Mouse (Mus musculus) embryonic facial prominence, embryonic 14.5 days (tissue): ENCODE measurements around the gene Cherp. TPM values are rescaled to one million over a fixed set of nuclear protein-coding genes. Genes with fewer than 3 reads are reported as not detected.
A peak's percentile ranks its signal among the peaks of the same experiment; 100 is the strongest.

ENCODE experiments used
- ATAC-seq: fragments of 200-750 bp; cut with Nextera tagmentation; 2 replicates; pipeline ENCODE4 v1.8.0; 2017; ENCODE audit warnings: low read depth, moderate number of reproducible peaks, moderate TSS enrichment
- DNase-seq: peaks from one replicate; pipeline ENCODE4 v3.0.0-alpha.2; 2015; ENCODE audit warnings: low spot score
- H3K27ac ChIP-seq: fragments of 300-500 bp; sonication (generic); replicated peaks from 2 replicates; pipeline ENCODE4 v1.5.1; 2014; ENCODE audit warnings: low read depth, mild to moderate bottlenecking, low read length, moderate library complexity
- H3K27me3 ChIP-seq: fragments of 300-500 bp; sonication (generic); replicated peaks from 2 replicates; pipeline ENCODE4 v1.6.1; 2014; ENCODE audit warnings: low read length; ENCODE audit not compliant: control insufficient read depth, insufficient read depth
- H3K36me3 ChIP-seq: fragments of 300-500 bp; sonication (generic); 2 replicates; pipeline ENCODE4 v1.6.1; 2014; ENCODE audit warnings: low read length, mixed read lengths; ENCODE audit not compliant: control insufficient read depth, insufficient read depth
- H3K4me1 ChIP-seq: fragments of 300-500 bp; sonication (generic); 2 replicates; pipeline ENCODE4 v1.6.1; 2014; ENCODE audit warnings: antibody characterized with exemption, low read length; ENCODE audit not compliant: control insufficient read depth, insufficient read depth
- H3K4me2 ChIP-seq: fragments of 300-500 bp; sonication (generic); 2 replicates; pipeline ENCODE4 v1.6.1; 2014; ENCODE audit warnings: low read depth, mild to moderate bottlenecking, low read length, moderate library complexity, mixed read lengths
- H3K4me3 ChIP-seq: fragments of 300-500 bp; sonication (generic); 2 replicates; pipeline ENCODE4 v1.5.1; 2014; ENCODE audit warnings: low read depth, mild to moderate bottlenecking, low read length
- H3K9ac ChIP-seq: fragments of 300-500 bp; sonication (generic); 2 replicates; pipeline ENCODE4 v1.6.1; 2014; ENCODE audit warnings: low read depth, mild to moderate bottlenecking, low read length, moderate library complexity, mixed read lengths
- H3K9me3 ChIP-seq: fragments of 300-500 bp; sonication (generic); 2 replicates; pipeline ENCODE4 v1.6.1; 2016; ENCODE audit warnings: low read length; ENCODE audit not compliant: control insufficient read depth
- WGBS: fragments of 180-500 bp; shearing (Covaris S2); extraction: QIAGEN DNeasy Blood & Tissue Kit; methylation state at CpG from one replicate; pipeline ENCODE4 v1.1.7; 2014; 5-methylcytosine and 5-hydroxymethylcytosine counted together
- polyA plus RNA-seq: library from polyadenylated mRNA; unstranded; fragments of >200 nt; fragmentation: Nextera tagmentation; extraction: Ambion mirVana; gene quantifications from 2 replicates; pipeline ENCODE4 v1.2.1, GENCODE M21; 2014

Cherp gene
- polyA plus RNA-seq, 1 experiment from 2014 or later, result 57.4 TPM

DNA sequence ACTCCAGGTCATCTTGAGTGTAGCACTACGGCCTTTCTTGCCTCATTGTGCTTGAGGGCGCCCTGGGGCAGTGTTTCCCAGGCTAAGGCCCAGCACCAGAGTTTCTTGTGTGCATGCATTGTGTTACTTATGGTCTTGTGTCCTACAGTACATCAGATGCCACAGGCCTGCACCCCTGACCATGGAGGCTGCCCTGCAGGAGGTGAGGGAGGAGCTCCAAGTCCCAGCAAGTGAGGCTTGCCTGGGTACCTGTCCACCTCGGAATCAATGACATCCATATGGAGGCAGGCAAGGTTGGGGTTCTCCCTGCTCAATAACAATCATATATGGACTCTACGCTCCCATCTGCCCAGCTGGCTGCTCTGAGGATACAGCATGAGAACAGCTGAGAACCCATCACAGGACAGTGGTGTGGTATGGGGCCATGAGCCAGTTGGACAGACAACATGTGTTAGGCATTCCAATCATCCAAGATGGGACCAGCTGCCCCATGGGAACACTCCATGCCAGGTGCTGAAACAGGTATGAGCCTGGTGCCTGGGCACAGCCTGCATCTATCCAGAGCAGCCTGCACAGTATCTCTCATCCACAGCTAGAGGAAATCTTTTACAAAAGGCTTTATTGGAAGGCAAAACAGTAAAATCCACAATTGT lies 15.0 kb downstream of the Cherp start:
- Histone ChIP-seq H3K4me1 (no peaks in the 10 kb centered on the region), H3K36me3 (peaks cover 83% of the 10 kb centered on the region), H3K9ac (no peak overlapping the region), H3K4me3 (no peak overlapping the region), H3K27ac (no peak overlapping the region), H3K9me3 (no peaks in the 10 kb centered on the region), H3K27me3 (no peaks in the 10 kb centered on the region), H3K4me2 (no peak overlapping the region)
- ATAC-seq (0 out of 2 replicates have a peak, but pooled peaks have one; percentile 13), DNase-seq (no peak)
- WGBS, result 89% methylated on average over 4 of the region's 4 CpGs

DNA sequence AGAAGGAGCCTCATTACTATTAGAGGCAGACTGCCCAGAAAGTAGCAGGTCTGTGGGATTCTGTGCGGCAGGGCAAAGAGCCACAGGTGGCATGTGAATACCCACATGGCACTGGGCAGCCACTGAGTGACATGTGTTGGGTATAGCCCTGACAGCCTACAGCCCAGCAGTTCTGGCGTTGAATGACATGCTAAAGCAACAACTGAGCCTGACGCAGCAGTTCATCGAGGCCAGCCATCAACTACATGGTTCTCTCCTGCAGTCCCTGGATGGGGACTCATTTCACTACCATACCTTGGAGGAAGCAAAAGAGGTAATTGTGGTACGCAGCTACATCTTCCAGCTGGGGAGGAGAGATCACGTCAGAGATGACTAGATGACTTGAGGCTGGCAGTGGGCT lies 16.6 kb downstream of the Cherp start:
- WGBS, result 87% methylated on average over 6 of the region's 6 CpGs
- no peak overlapping the region for H3K4me3 ChIP-seq
- H3K4me1 ChIP-seq, result no peaks in the 10 kb centered on the region
- ATAC-seq (no peak), DNase-seq (no peak)
- H3K36me3 ChIP-seq, result peaks cover 81% of the 10 kb centered on the region
- H3K9me3 ChIP-seq, result 0 out of 2 replicates have a peak, but pooled peaks cover 4% of the 10 kb centered on the region
- H3K27me3 ChIP-seq, result no peaks in the 10 kb centered on the region
- H3K9ac ChIP-seq, result no peak overlapping the region
- H3K4me2 ChIP-seq, result no peak overlapping the region
- H3K27ac ChIP-seq, result no peak overlapping the region

DNA sequence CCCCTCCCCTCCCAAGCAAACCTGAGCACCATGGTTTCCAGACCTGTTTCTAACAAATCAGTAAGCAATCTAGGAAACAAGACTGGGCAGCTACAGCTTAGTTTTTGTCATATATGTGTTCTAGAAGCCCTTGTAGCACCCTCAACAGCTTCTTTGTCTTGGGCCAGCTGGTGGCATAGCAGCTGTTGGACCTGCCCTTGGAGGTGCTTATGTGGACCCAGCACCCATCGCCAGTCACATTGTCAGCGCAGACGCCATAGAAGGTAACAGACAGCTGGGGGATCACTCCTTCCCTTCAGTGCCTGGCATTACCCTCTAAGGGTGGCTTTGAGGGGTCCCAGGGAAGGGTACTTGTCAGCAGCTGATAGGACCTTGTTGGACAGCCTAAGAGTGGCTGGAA lies 17.2 kb downstream of the Cherp start:
- 87% methylated on average over 3 of the region's 3 CpGs for WGBS
- Histone ChIP-seq H3K36me3 (peaks cover 81% of the 10 kb centered on the region), H3K4me3 (no peak overlapping the region), H3K4me1 (no peaks in the 10 kb centered on the region), H3K27ac (no peak overlapping the region), H3K4me2 (no peak overlapping the region), H3K9me3 (0 out of 2 replicates have a peak, but pooled peaks cover 4% of the 10 kb centered on the region), H3K27me3 (no peaks in the 10 kb centered on the region), H3K9ac (no peak overlapping the region)
- DNase-seq (no peak), ATAC-seq (no peak)

DNA sequence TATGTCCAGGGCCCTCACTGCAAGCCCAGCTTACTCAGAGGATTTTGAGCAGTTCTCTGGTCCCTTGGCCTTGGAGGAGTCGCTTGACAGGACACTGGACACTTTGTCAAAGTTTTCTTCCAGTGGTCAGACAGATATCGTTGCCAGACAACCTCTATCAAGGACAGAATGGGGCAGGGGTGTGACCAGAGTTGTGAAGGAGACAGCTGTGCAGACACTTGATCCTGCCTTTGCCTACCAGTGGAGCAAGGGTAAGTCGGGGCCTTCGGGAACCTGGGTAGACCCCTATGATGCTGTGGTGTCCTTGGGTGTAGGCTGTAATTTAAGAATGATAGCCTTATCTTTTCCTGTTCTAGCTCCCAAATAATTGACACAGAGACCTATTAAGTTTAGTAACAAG lies 19.7 kb downstream of the Cherp start:
- Histone ChIP-seq H3K27ac (no peak overlapping the region), H3K36me3 (peaks cover 78% of the 10 kb centered on the region), H3K4me3 (no peak overlapping the region), H3K9ac (no peak overlapping the region), H3K9me3 (0 out of 2 replicates have a peak, but pooled peaks cover 4% of the 10 kb centered on the region), H3K4me2 (no peak overlapping the region), H3K4me1 (no peaks in the 10 kb centered on the region), H3K27me3 (no peaks in the 10 kb centered on the region)
- no peak for ATAC-seq
- 91% methylated on average over 4 of the region's 4 CpGs for WGBS
- DNase-seq, result no peak

DNA sequence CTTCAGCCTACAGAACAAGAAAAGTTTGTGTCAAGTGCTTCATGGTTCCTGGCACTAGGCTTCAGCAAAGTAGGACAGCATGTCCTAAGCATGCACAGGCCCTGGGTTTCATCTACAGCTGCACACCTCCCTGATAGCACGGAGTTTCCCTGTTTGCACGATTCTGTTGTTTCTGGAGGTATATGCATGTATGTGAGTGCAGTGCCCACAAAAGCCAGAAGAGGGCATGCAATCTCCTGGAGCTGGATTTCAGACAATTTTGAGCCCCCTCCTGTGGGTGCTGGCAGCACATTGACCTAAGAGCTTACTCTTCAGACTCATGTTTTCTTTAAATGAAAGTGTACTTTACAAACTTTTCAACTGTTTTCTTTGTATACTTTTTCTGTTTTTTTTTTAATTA lies 21.1 kb downstream of the Cherp start:
- Histone ChIP-seq H3K4me1 (no peaks in the 10 kb centered on the region), H3K36me3 (peaks cover 78% of the 10 kb centered on the region), H3K9ac (no peak overlapping the region), H3K9me3 (0 out of 2 replicates have a peak, but pooled peaks cover 4% of the 10 kb centered on the region), H3K4me2 (no peak overlapping the region), H3K27me3 (no peaks in the 10 kb centered on the region), H3K27ac (no peak overlapping the region), H3K4me3 (no peak overlapping the region)
- WGBS, result 93% methylated on average over 2 of the region's 2 CpGs
- DNase-seq (no peak), ATAC-seq (no peak)

DNA sequence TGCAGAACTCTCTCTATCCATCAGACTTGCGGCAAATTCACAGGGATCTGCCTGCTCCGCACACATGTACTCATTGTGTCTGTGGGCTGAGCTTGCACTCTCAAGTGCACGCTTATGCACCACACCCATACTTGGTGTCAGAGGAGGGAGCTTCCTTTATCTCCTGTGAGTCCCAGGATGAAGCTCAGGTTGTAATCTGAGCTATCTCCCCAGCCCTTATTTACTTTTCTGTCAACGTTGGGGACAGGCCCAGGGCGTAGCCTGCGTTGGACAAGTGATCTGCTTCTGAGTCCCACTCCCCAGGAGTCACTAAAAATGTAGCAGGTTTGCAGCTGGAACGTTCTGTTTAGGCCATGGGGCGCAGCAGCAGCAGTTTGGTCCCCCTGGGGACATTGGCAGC lies 23.5 kb downstream of the Cherp start:
- Histone ChIP-seq H3K4me1 (no peaks in the 10 kb centered on the region), H3K9me3 (0 out of 2 replicates have a peak, but pooled peaks cover 8% of the 10 kb centered on the region), H3K9ac (no peak overlapping the region), H3K4me2 (no peak overlapping the region), H3K27ac (no peak overlapping the region), H3K27me3 (no peaks in the 10 kb centered on the region), H3K4me3 (no peak overlapping the region), H3K36me3 (peaks cover 76% of the 10 kb centered on the region)
- DNase-seq, result no peak
- ATAC-seq, result no peak
- WGBS, result 80% methylated on average over 8 of the region's 8 CpGs

DNA sequence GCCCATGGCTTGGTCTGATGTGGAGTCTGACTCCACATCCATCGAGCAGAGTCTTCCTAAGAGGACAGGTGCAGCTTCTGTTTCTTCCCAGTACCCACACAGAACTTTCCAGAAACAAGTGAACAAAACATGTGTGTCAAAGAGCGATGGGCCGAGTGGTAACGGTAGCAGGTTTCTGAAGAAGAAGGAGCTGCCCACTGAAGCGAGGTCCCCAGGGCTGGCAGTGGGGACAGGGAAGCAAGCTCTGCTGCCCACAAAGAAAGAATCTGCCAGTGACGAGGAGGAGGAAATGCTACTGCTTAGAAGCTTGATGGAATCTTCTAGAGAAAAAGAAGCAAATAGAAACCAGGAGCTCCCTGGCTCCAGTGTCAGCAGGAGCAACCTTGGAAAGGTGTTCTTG lies 30.0 kb downstream of the Cherp start:
- no peak overlapping the region for H3K27ac ChIP-seq
- peaks cover 22% of the 10 kb centered on the region for H3K36me3 ChIP-seq
- H3K4me1 ChIP-seq, result no peaks in the 10 kb centered on the region
- H3K9me3 ChIP-seq, result 0 out of 2 replicates have a peak, but pooled peaks cover 5% of the 10 kb centered on the region
- no peak overlapping the region; the same call in 1 of the 2 replicates for H3K9ac ChIP-seq
- WGBS, result 96% methylated on average over 6 of the region's 6 CpGs
- no peak overlapping the region for H3K4me2 ChIP-seq
- H3K27me3 ChIP-seq, result no peaks in the 10 kb centered on the region
- DNase-seq, result no peak
- no peak for ATAC-seq
- H3K4me3 ChIP-seq, result no peak overlapping the region

DNA sequence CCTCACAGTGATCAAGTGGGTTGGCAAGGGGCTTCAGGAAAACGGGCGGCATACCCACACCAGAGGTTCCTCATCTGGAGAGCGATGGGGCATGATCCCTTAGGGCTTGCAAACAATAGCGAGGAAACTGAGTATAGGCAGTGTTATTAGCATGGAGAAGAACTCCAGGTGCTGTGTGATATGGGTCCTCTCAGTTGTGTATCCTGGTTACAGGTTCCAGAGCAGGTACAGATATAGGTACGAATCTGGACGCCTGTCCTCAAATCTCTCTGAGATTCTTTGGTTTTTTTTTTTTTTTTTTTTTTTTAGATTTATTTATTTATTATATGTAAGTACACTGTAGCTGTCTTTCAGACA lies 31.1 kb downstream of the Cherp start:
- no peaks in the 10 kb centered on the region for H3K4me1 ChIP-seq
- H3K4me3 ChIP-seq, result peak overlapping the region; percentile 45
- no peaks in the 10 kb centered on the region for H3K27me3 ChIP-seq
- peak overlapping the region; percentile 22; the same call in 1 of the 2 replicates for H3K27ac ChIP-seq
- peak overlapping the region; percentile 83 for H3K4me2 ChIP-seq
- H3K36me3 ChIP-seq, result peaks cover 11% of the 10 kb centered on the region
- ATAC-seq (peak; percentile 45), DNase-seq (no peak)
- 35% methylated on average over 6 of the region's 6 CpGs for WGBS
- 0 out of 2 replicates have a peak, but pooled peaks cover 5% of the 10 kb centered on the region for H3K9me3 ChIP-seq
- H3K9ac ChIP-seq, result peak overlapping the region; percentile 72
